Mouse (Mus musculus): ENCODE measurements at regions not wholly inside any gene's neighbourhood (a gene's known extent, or its start where the extent isn't known, plus 50 kb on each side); places are given as distances from the start of the nearest gene placed in this dataset.

GRCm38 (mm10) chr11:37447361-37447760 is 211.6 kb upstream of the Tenm2 start:
- no peak overlapping the region for H3K9ac ChIP-seq (replicated peaks)
- ATAC-seq (ENCODE audit: insufficient number of reproducible peaks, insufficient read depth, low FRiP score, low TSS enrichment, low read depth), result no peak
- H3K36me3 ChIP-seq, result no peaks in the 10 kb centered on the region
- no peak overlapping the region for H3K27ac ChIP-seq
- H3K4me3 ChIP-seq (replicated peaks), result no peak overlapping the region
- no peaks in the 10 kb centered on the region for H3K27me3 ChIP-seq
- H3K9me3 ChIP-seq, result no peaks in the 10 kb centered on the region
- H3K4me1 ChIP-seq (replicated peaks), result no peaks in the 10 kb centered on the region
- H3K4me2 ChIP-seq, result no peak overlapping the region

GRCm38 (mm10) chr11:37446626-37447025 is 210.9 kb upstream of the Tenm2 start:
- no peaks in the 10 kb centered on the region for H3K36me3 ChIP-seq
- WGBS, result 56% methylated on average over 1 of the region's 1 CpGs
- no peaks in the 10 kb centered on the region for H3K9me3 ChIP-seq
- no peak overlapping the region for H3K4me3 ChIP-seq (replicated peaks)
- H3K27ac ChIP-seq, result no peak overlapping the region
- H3K4me1 ChIP-seq (replicated peaks), result no peaks in the 10 kb centered on the region
- H3K9ac ChIP-seq (replicated peaks), result no peak overlapping the region
- no peaks in the 10 kb centered on the region for H3K27me3 ChIP-seq
- no peak overlapping the region for H3K4me2 ChIP-seq
- ATAC-seq (ENCODE audit: insufficient number of reproducible peaks, insufficient read depth, low FRiP score, low TSS enrichment, low read depth), result no peak

GRCm38 (mm10) chr11:37442781-37443180 is 207.0 kb upstream of the Tenm2 start:
- Histone ChIP-seq H3K4me3 (replicated peaks) (no peak overlapping the region), H3K9ac (replicated peaks) (no peak overlapping the region), H3K4me2 (no peak overlapping the region), H3K27me3 (no peaks in the 10 kb centered on the region), H3K27ac (no peak overlapping the region), H3K9me3 (no peaks in the 10 kb centered on the region), H3K36me3 (no peaks in the 10 kb centered on the region), H3K4me1 (replicated peaks) (no peaks in the 10 kb centered on the region)
- ATAC-seq (ENCODE audit: insufficient number of reproducible peaks, insufficient read depth, low FRiP score, low TSS enrichment, low read depth), result no peak
- WGBS, result 73% methylated on average over 2 of the region's 2 CpGs

GRCm38 (mm10) chr11:37434600-37434999 is 198.8 kb upstream of the Tenm2 start:
- H3K4me1 ChIP-seq (replicated peaks), result no peaks in the 10 kb centered on the region
- no peak overlapping the region for H3K4me2 ChIP-seq
- ATAC-seq (ENCODE audit: insufficient number of reproducible peaks, insufficient read depth, low FRiP score, low TSS enrichment, low read depth), result no peak
- H3K4me3 ChIP-seq (replicated peaks), result no peak overlapping the region
- H3K9ac ChIP-seq (replicated peaks), result no peak overlapping the region
- H3K27ac ChIP-seq, result no peak overlapping the region
- H3K36me3 ChIP-seq, result no peaks in the 10 kb centered on the region
- no peaks in the 10 kb centered on the region for H3K9me3 ChIP-seq
- no peaks in the 10 kb centered on the region for H3K27me3 ChIP-seq
- WGBS, result 80% methylated on average over 2 of the region's 2 CpGs

GRCm38 (mm10) chr11:37424312-37425169 is 188.8 kb upstream of the Tenm2 start:
- Histone ChIP-seq H3K4me2 (no peak overlapping the region), H3K9ac (replicated peaks) (no peak overlapping the region), H3K27me3 (no peaks in the 10 kb centered on the region), H3K36me3 (no peaks in the 10 kb centered on the region), H3K27ac (no peak overlapping the region), H3K4me3 (replicated peaks) (no peak overlapping the region), H3K9me3 (no peaks in the 10 kb centered on the region), H3K4me1 (replicated peaks) (no peaks in the 10 kb centered on the region)
- WGBS, result 47% methylated on average over 5 of the region's 5 CpGs
- ATAC-seq (ENCODE audit: insufficient number of reproducible peaks, insufficient read depth, low FRiP score, low TSS enrichment, low read depth), result no peak

GRCm38 (mm10) chr11:37412868-37413267 is 177.1 kb upstream of the Tenm2 start:
- Histone ChIP-seq H3K9ac (replicated peaks) (no peak overlapping the region), H3K4me1 (replicated peaks) (no peaks in the 10 kb centered on the region), H3K4me3 (replicated peaks) (no peak overlapping the region), H3K4me2 (no peak overlapping the region), H3K27ac (no peak overlapping the region), H3K36me3 (no peaks in the 10 kb centered on the region), H3K27me3 (no peaks in the 10 kb centered on the region), H3K9me3 (no peaks in the 10 kb centered on the region)
- no peak for ATAC-seq (ENCODE audit: insufficient number of reproducible peaks, insufficient read depth, low FRiP score, low TSS enrichment, low read depth)
- WGBS, result 78% methylated on average over 3 of the region's 3 CpGs

GRCm38 (mm10) chr11:37367971-37368370 is 132.2 kb upstream of the Tenm2 start:
- no peak overlapping the region for H3K4me3 ChIP-seq (replicated peaks)
- no peaks in the 10 kb centered on the region for H3K4me1 ChIP-seq (replicated peaks)
- ATAC-seq (ENCODE audit: insufficient number of reproducible peaks, insufficient read depth, low FRiP score, low TSS enrichment, low read depth), result no peak
- WGBS, result 63% methylated on average over 1 of the region's 1 CpGs
- no peak overlapping the region for H3K4me2 ChIP-seq
- H3K36me3 ChIP-seq, result no peaks in the 10 kb centered on the region
- H3K27ac ChIP-seq, result no peak overlapping the region
- H3K9ac ChIP-seq (replicated peaks), result no peak overlapping the region
- no peaks in the 10 kb centered on the region for H3K27me3 ChIP-seq
- H3K9me3 ChIP-seq, result no peaks in the 10 kb centered on the region

- Histone ChIP-seq H3K27ac (no peak overlapping the region), H3K4me2 (no peak overlapping the region), H3K9ac (replicated peaks) (no peak overlapping the region), H3K4me3 (replicated peaks) (no peak overlapping the region), H3K36me3 (no peaks in the 10 kb centered on the region), H3K9me3 (no peaks in the 10 kb centered on the region), H3K27me3 (no peaks in the 10 kb centered on the region), H3K4me1 (replicated peaks) (no peaks in the 10 kb centered on the region)
- WGBS, result 94% methylated on average over 2 of the region's 2 CpGs
- ATAC-seq (ENCODE audit: insufficient number of reproducible peaks, insufficient read depth, low FRiP score, low TSS enrichment, low read depth), result no peak
Observed at GRCm38 (mm10) chr11:37364430-37364829, 128.7 kb upstream of the Tenm2 start.

- ATAC-seq (ENCODE audit: insufficient number of reproducible peaks, insufficient read depth, low FRiP score, low TSS enrichment, low read depth), result no peak
- Histone ChIP-seq H3K4me3 (replicated peaks) (no peak overlapping the region), H3K36me3 (no peaks in the 10 kb centered on the region), H3K27ac (no peak overlapping the region), H3K4me1 (replicated peaks) (no peaks in the 10 kb centered on the region), H3K27me3 (no peaks in the 10 kb centered on the region), H3K4me2 (no peak overlapping the region), H3K9ac (replicated peaks) (no peak overlapping the region), H3K9me3 (no peaks in the 10 kb centered on the region)
- 34% methylated on average over 2 of the region's 2 CpGs for WGBS
Observed at GRCm38 (mm10) chr11:37355074-37355473, 119.3 kb upstream of the Tenm2 start.

GRCm38 (mm10) chr11:37309691-37310090 is 73.9 kb upstream of the Tenm2 start:
- H3K9me3 ChIP-seq, result no peaks in the 10 kb centered on the region
- no peak overlapping the region for H3K27ac ChIP-seq
- WGBS, result 84% methylated on average over 2 of the region's 2 CpGs
- no peak overlapping the region for H3K9ac ChIP-seq (replicated peaks)
- no peak overlapping the region for H3K4me3 ChIP-seq (replicated peaks)
- H3K27me3 ChIP-seq, result no peaks in the 10 kb centered on the region
- ATAC-seq (ENCODE audit: insufficient number of reproducible peaks, insufficient read depth, low FRiP score, low TSS enrichment, low read depth), result no peak
- H3K4me1 ChIP-seq (replicated peaks), result no peaks in the 10 kb centered on the region
- no peaks in the 10 kb centered on the region for H3K36me3 ChIP-seq
- no peak overlapping the region for H3K4me2 ChIP-seq

GRCm38 (mm10) chr11:37306656-37307055 is 70.9 kb upstream of the Tenm2 start:
- H3K27me3 ChIP-seq, result no peaks in the 10 kb centered on the region
- H3K9ac ChIP-seq (replicated peaks), result no peak overlapping the region
- H3K4me2 ChIP-seq, result no peak overlapping the region
- H3K27ac ChIP-seq, result no peak overlapping the region
- no peaks in the 10 kb centered on the region for H3K36me3 ChIP-seq
- WGBS, result 92% methylated on average over 2 of the region's 2 CpGs
- H3K4me1 ChIP-seq (replicated peaks), result no peaks in the 10 kb centered on the region
- no peaks in the 10 kb centered on the region for H3K9me3 ChIP-seq
- no peak for ATAC-seq (ENCODE audit: insufficient number of reproducible peaks, insufficient read depth, low FRiP score, low TSS enrichment, low read depth)
- H3K4me3 ChIP-seq (replicated peaks), result no peak overlapping the region

Measured in limb, embryonic 12.5 days (tissue).